Mouse (Mus musculus) hindbrain, embryonic 14.5 days (tissue): ENCODE measurements at regions not wholly inside any gene's neighbourhood (a gene's known extent, or its start where the extent isn't known, plus 50 kb on each side); places are given as distances from the start of the nearest gene placed in this dataset.
"Not testable (repeated sequence)": the region's sequence is repeated elsewhere in the genome, so short reads cannot be mapped to it uniquely, and the experiment has no call there.

Source experiments
- ATAC-seq: fragments of 200-750 bp; cut with Nextera tagmentation; 2 replicates; pipeline ENCODE4 v1.8.0; 2017; ENCODE audit warnings: moderate number of reproducible peaks, mild to moderate bottlenecking, moderate TSS enrichment, moderate library complexity; ENCODE audit not compliant: low FRiP score
- DNase-seq: peaks from one replicate; pipeline ENCODE4 v3.0.0-alpha.2; 2015; ENCODE audit warnings: low spot score
- H3K27ac ChIP-seq: fragments of 300-500 bp; sonication (generic); 2 replicates; pipeline ENCODE4 v1.5.1; 2014; ENCODE audit warnings: mild to moderate bottlenecking, moderate library complexity
- H3K27me3 ChIP-seq: fragments of 300-500 bp; sonication (generic); 2 replicates; pipeline ENCODE4 v1.6.1; 2014; ENCODE audit warnings: mild to moderate bottlenecking, low read length, mixed read lengths; ENCODE audit not compliant: control insufficient read depth, insufficient read depth
- H3K36me3 ChIP-seq: fragments of 300-500 bp; sonication (generic); replicated peaks from 2 replicates; pipeline ENCODE4 v1.6.1; 2014; ENCODE audit not compliant: control insufficient read depth, insufficient read depth
- H3K4me1 ChIP-seq: fragments of 300-500 bp; sonication (generic); replicated peaks from 2 replicates; pipeline ENCODE4 v1.6.1; 2014; ENCODE audit warnings: antibody characterized with exemption, low read length, mixed read lengths; ENCODE audit not compliant: control insufficient read depth, insufficient read depth
- H3K4me2 ChIP-seq: fragments of 300-500 bp; sonication (generic); replicated peaks from 2 replicates; pipeline ENCODE4 v1.6.1; 2014; ENCODE audit warnings: mild to moderate bottlenecking, moderate library complexity
- H3K4me3 ChIP-seq: fragments of 300-500 bp; sonication (generic); replicated peaks from 2 replicates; pipeline ENCODE4 v1.5.1; 2014; ENCODE audit warnings: mild to moderate bottlenecking, low read length
- H3K9ac ChIP-seq: fragments of 300-500 bp; sonication (generic); 2 replicates; pipeline ENCODE4 v1.6.1; 2014
- H3K9me3 ChIP-seq: fragments of 300-500 bp; sonication (generic); 2 replicates; pipeline ENCODE4 v1.6.1; 2016; ENCODE audit warnings: low read length; ENCODE audit not compliant: control insufficient read depth
- WGBS: fragments of 180-500 bp; shearing (Covaris S2); extraction: QIAGEN DNeasy Blood & Tissue Kit; methylation state at CpG from one replicate; pipeline ENCODE4 v1.1.7; 2014; 5-methylcytosine and 5-hydroxymethylcytosine counted together

- H3K27ac ChIP-seq: no peak overlapping the region
- H3K9ac ChIP-seq: no peak overlapping the region
- 86% methylated on average over 2 of the region's 2 CpGs for WGBS
- no peak overlapping the region for H3K4me2 ChIP-seq
- no peaks in the 10 kb centered on the region for H3K36me3 ChIP-seq
- H3K27me3 ChIP-seq: no peaks in the 10 kb centered on the region
- no peaks in the 10 kb centered on the region for H3K4me1 ChIP-seq
- H3K4me3 ChIP-seq: no peak overlapping the region
- H3K9me3 ChIP-seq: 0 out of 2 replicates have a peak, but pooled peaks cover 5% of the 10 kb centered on the region
- no peak for DNase-seq
- ATAC-seq: no peak
These were observed 128.8 kb downstream of the Sptssa start for GRCm38 (mm10) chr12:54527577-54527976.

- Histone ChIP-seq H3K9ac (no peak overlapping the region), H3K4me1 (no peaks in the 10 kb centered on the region), H3K4me2 (no peak overlapping the region), H3K36me3 (no peaks in the 10 kb centered on the region), H3K9me3 (no peaks in the 10 kb centered on the region), H3K4me3 (no peak overlapping the region), H3K27ac (no peak overlapping the region), H3K27me3 (no peaks in the 10 kb centered on the region)
- DNase-seq (no peak), ATAC-seq (no peak)
- 22% methylated on average over 4 of the region's 4 CpGs for WGBS
These were observed 136.0 kb downstream of the Sptssa start for GRCm38 (mm10) chr12:54520406-54520805.

GRCm38 (mm10) chr12:54519370-54519769 lies 137.0 kb downstream of the Sptssa start:
- no peaks in the 10 kb centered on the region for H3K9me3 ChIP-seq
- H3K36me3 ChIP-seq: no peaks in the 10 kb centered on the region
- ATAC-seq (no peak), DNase-seq (no peak)
- no peak overlapping the region for H3K4me3 ChIP-seq
- WGBS: 85% methylated on average over 3 of the region's 3 CpGs
- no peaks in the 10 kb centered on the region for H3K27me3 ChIP-seq
- no peak overlapping the region for H3K9ac ChIP-seq
- H3K4me1 ChIP-seq: no peaks in the 10 kb centered on the region
- no peak overlapping the region for H3K4me2 ChIP-seq
- H3K27ac ChIP-seq: no peak overlapping the region

GRCm38 (mm10) chr12:54517265-54517664 lies 139.1 kb downstream of the Sptssa start:
- no peak for DNase-seq
- Histone ChIP-seq H3K9me3 (no peaks in the 10 kb centered on the region), H3K4me3 (no peak overlapping the region), H3K4me1 (no peaks in the 10 kb centered on the region), H3K36me3 (no peaks in the 10 kb centered on the region), H3K9ac (no peak overlapping the region), H3K27me3 (no peaks in the 10 kb centered on the region), H3K4me2 (no peak overlapping the region), H3K27ac (no peak overlapping the region)
- 70% methylated on average over 3 of the region's 3 CpGs for WGBS
- ATAC-seq: no peak

GRCm38 (mm10) chr12:54516463-54516862 lies 139.9 kb downstream of the Sptssa start:
- Histone ChIP-seq H3K27me3 (no peaks in the 10 kb centered on the region), H3K4me3 (no peak overlapping the region), H3K4me2 (no peak overlapping the region), H3K4me1 (no peaks in the 10 kb centered on the region), H3K36me3 (no peaks in the 10 kb centered on the region), H3K9me3 (no peaks in the 10 kb centered on the region), H3K27ac (no peak overlapping the region), H3K9ac (no peak overlapping the region)
- ATAC-seq (no peak), DNase-seq (no peak)
- WGBS: 81% methylated on average over 3 of the region's 3 CpGs

- not testable (repeated sequence) for H3K4me3 ChIP-seq, DNase-seq, H3K27me3 ChIP-seq, H3K4me1 ChIP-seq, ATAC-seq, H3K27ac ChIP-seq, H3K4me2 ChIP-seq, H3K36me3 ChIP-seq, H3K9ac ChIP-seq, H3K9me3 ChIP-seq
- 55% methylated on average over 4 of the region's 4 CpGs for WGBS
These were observed 140.3 kb downstream of the Sptssa start for GRCm38 (mm10) chr12:54516039-54516438.

- 25% methylated on average over 6 of the region's 6 CpGs for WGBS
- ATAC-seq: no peak
- H3K4me2 ChIP-seq: no peak overlapping the region
- H3K9me3 ChIP-seq: no peaks in the 10 kb centered on the region
- no peaks in the 10 kb centered on the region for H3K27me3 ChIP-seq
- H3K36me3 ChIP-seq: no peaks in the 10 kb centered on the region
- H3K27ac ChIP-seq: no peak overlapping the region
- H3K4me3 ChIP-seq: no peak overlapping the region
- no peak overlapping the region for H3K9ac ChIP-seq
- H3K4me1 ChIP-seq: no peaks in the 10 kb centered on the region
- DNase-seq: no peak
These were observed 146.5 kb downstream of the Sptssa start for GRCm38 (mm10) chr12:54509903-54510302.

- DNase-seq: no peak
- Histone ChIP-seq H3K9ac (no peak overlapping the region), H3K27ac (no peak overlapping the region), H3K4me3 (no peak overlapping the region), H3K9me3 (no peaks in the 10 kb centered on the region), H3K36me3 (no peaks in the 10 kb centered on the region), H3K4me2 (no peak overlapping the region), H3K4me1 (no peaks in the 10 kb centered on the region), H3K27me3 (no peaks in the 10 kb centered on the region)
- no peak for ATAC-seq
- 89% methylated on average over 7 of the region's 7 CpGs for WGBS
These were observed 153.6 kb downstream of the Sptssa start for GRCm38 (mm10) chr12:54502775-54503174.

GRCm38 (mm10) chr12:54499963-54500362 lies 156.4 kb downstream of the Sptssa start:
- Histone ChIP-seq H3K27me3 (no peaks in the 10 kb centered on the region), H3K9me3 (no peaks in the 10 kb centered on the region), H3K27ac (no peak overlapping the region), H3K4me1 (no peaks in the 10 kb centered on the region), H3K4me2 (no peak overlapping the region), H3K4me3 (no peak overlapping the region), H3K9ac (no peak overlapping the region), H3K36me3 (no peaks in the 10 kb centered on the region)
- ATAC-seq (no peak), DNase-seq (no peak)
- WGBS: 78% methylated on average over 3 of the region's 3 CpGs

- Histone ChIP-seq H3K9ac (no peak overlapping the region), H3K27ac (no peak overlapping the region), H3K9me3 (no peaks in the 10 kb centered on the region), H3K4me1 (no peaks in the 10 kb centered on the region), H3K4me3 (no peak overlapping the region), H3K4me2 (no peak overlapping the region), H3K36me3 (no peaks in the 10 kb centered on the region), H3K27me3 (no peaks in the 10 kb centered on the region)
- no peak for DNase-seq
- no peak for ATAC-seq
- 79% methylated on average over 4 of the region's 4 CpGs for WGBS
These were observed 160.5 kb downstream of the Sptssa start for GRCm38 (mm10) chr12:54495701-54496374.
